Mouse (Mus musculus): ENCODE data around the gene Fam20a. TPM values are rescaled to one million over a fixed set of nuclear protein-coding genes. Genes with fewer than 3 reads are reported as not detected.

Gene Fam20a
- total RNA-seq, 2 experiments from 2014 or later, result 14.7 to 17.8 TPM

- no peak for DNase-seq (ENCODE audit: extremely low spot score in 1 of 2, low spot score in 2 of 2)
- TF ChIP-seq CTCF (IDR thresholded peaks at IDR 0.05), result no peak; the same call in 1 of the 2 replicates
- intact Hi-C loops (cut with DNase I), result loop anchor here (5.0 kb wide), 1 partner anchor 123 kb away; no protein-coding TSS in a partner anchor
- Histone ChIP-seq H3K4me3 (no peak overlapping the region), H3K27ac (no peak overlapping the region)
These were observed 47.5 kb downstream of the Fam20a start for GRCm38 (mm10) chr11:109674542-109674941.

GRCm38 (mm10) chr11:109673741-109674140 is 48.3 kb downstream of the Fam20a start:
- intact Hi-C loops (cut with DNase I), result loop anchor here (5.0 kb wide), 1 partner anchor 124 kb away; no protein-coding TSS in a partner anchor
- Histone ChIP-seq H3K4me3 (no peak overlapping the region), H3K27ac (no peak overlapping the region)
- no peak for TF ChIP-seq CTCF (IDR thresholded peaks at IDR 0.05)
- DNase-seq (ENCODE audit: extremely low spot score in 1 of 2, low spot score in 2 of 2), result no peak

GRCm38 (mm10) chr11:109672881-109673739 is 49.0 kb downstream of the Fam20a start:
- H3K4me3 ChIP-seq, result no peak overlapping the region
- TF ChIP-seq CTCF (IDR thresholded peaks at IDR 0.05), result no peak
- intact Hi-C loops (cut with DNase I), result loop anchor here (5.0 kb wide), 1 partner anchor 124 kb away; no protein-coding TSS in a partner anchor
- H3K27ac ChIP-seq, result no peak overlapping the region
- no peak for DNase-seq (ENCODE audit: extremely low spot score in 1 of 2, low spot score in 2 of 2)

- intact Hi-C loops (cut with DNase I), result loop anchor here (5.0 kb wide), 1 partner anchor 125 kb away; no protein-coding TSS in a partner anchor
- DNase-seq (ENCODE audit: extremely low spot score in 1 of 2, low spot score in 2 of 2), result no peak
- no peak for TF ChIP-seq CTCF (IDR thresholded peaks at IDR 0.05)
- H3K4me3 ChIP-seq, result no peak overlapping the region
- H3K27ac ChIP-seq, result no peak overlapping the region
These were observed 49.7 kb downstream of the Fam20a start for GRCm38 (mm10) chr11:109672396-109672795.

GRCm38 (mm10) chr11:109672021-109672324 is 50.1 kb downstream of the Fam20a start:
- no peak for TF ChIP-seq CTCF (IDR thresholded peaks at IDR 0.05)
- intact Hi-C loops (cut with DNase I), result loop anchor here (5.0 kb wide), 1 partner anchor 125 kb away; no protein-coding TSS in a partner anchor

GRCm38 (mm10) chr11:109671136-109672020 is 50.7 kb downstream of the Fam20a start:
- TF ChIP-seq CTCF (IDR thresholded peaks at IDR 0.05), result no peak
- Histone ChIP-seq H3K4me3 (no peak overlapping the region), H3K27ac (peak overlapping the region; percentile 63)
- DNase-seq (ENCODE audit: extremely low spot score in 1 of 2, low spot score in 2 of 2), result no peak
- intact Hi-C loops (cut with DNase I), result loop anchor here (2.0 to 5.0 kb wide), 2 partner anchors 49 to 126 kb away; no protein-coding TSS in a partner anchor

More at GRCm38 (mm10) chr11:109672021-109672324, 50.1 kb downstream of the Fam20a start:
- no peak overlapping the region for H3K27ac ChIP-seq
- H3K4me3 ChIP-seq, result no peak overlapping the region
- no peak for DNase-seq (ENCODE audit: extremely low spot score in 1 of 2, low spot score in 2 of 2)

- Histone ChIP-seq H3K27ac (peak overlapping the region; percentile 63), H3K4me3 (no peak overlapping the region)
- peak; percentile 65 for TF ChIP-seq CTCF (IDR thresholded peaks at IDR 0.05)
- intact Hi-C loops (cut with DNase I), result loop anchor here (1.0 to 5.0 kb wide), 3 partner anchors 51 to 190 kb away; no protein-coding TSS in a partner anchor
- no peak for DNase-seq (ENCODE audit: extremely low spot score in 1 of 2, low spot score in 2 of 2)
These were observed 51.8 kb downstream of the Fam20a start for GRCm38 (mm10) chr11:109670026-109670916.

- no peak for DNase-seq (ENCODE audit: extremely low spot score in 1 of 2, low spot score in 2 of 2)
- H3K27ac ChIP-seq, result no peak overlapping the region
- intact Hi-C loops (cut with DNase I), result no loop called here
- TF ChIP-seq CTCF (IDR thresholded peaks at IDR 0.05), result no peak
- H3K4me3 ChIP-seq, result no peak overlapping the region
These were observed 52.9 kb downstream of the Fam20a start for GRCm38 (mm10) chr11:109669149-109669708.

- no peak for TF ChIP-seq CTCF (IDR thresholded peaks at IDR 0.05)
- DNase-seq (ENCODE audit: extremely low spot score in 1 of 2, low spot score in 2 of 2), result no peak
- intact Hi-C loops (cut with DNase I), result no loop called here
- no peak overlapping the region for H3K27ac ChIP-seq
- no peak overlapping the region for H3K4me3 ChIP-seq
These were observed 53.9 kb downstream of the Fam20a start for GRCm38 (mm10) chr11:109668115-109668725.

GRCm38 (mm10) chr11:109667371-109667770 is 54.7 kb downstream of the Fam20a start:
- intact Hi-C loops (cut with DNase I), result no loop called here
- Histone ChIP-seq H3K4me3 (no peak overlapping the region), H3K27ac (no peak overlapping the region)
- DNase-seq (ENCODE audit: extremely low spot score in 1 of 2, low spot score in 2 of 2), result no peak
- TF ChIP-seq CTCF (IDR thresholded peaks at IDR 0.05), result no peak

Data from left cerebral cortex, adult 2 months (tissue).